Mouse (Mus musculus) liver, postnatal 0 days (tissue): Measurements from ENCODE around the gene Erh.

Experiments
- CTCF ChIP-seq: sonication (generic); IDR thresholded peaks from 2 replicates; pipeline ENCODE4 v1.5.1; 2016; ENCODE audit warnings: antibody characterized with exemption, low read depth
- EP300 ChIP-seq: IDR thresholded peaks from 2 replicates; pipeline ENCODE4 v1.6.1; 2016; ENCODE audit warnings: antibody characterized with exemption, low read depth, mild to moderate bottlenecking

- TF ChIP-seq EP300 (no peak), CTCF (no peak)
These were observed 14.5 kb upstream of the Erh start for GRCm38 (mm10) chr12:80658661-80659060.
